Mouse (Mus musculus): Measurements from ENCODE around the gene Izumo2.

DNA sequence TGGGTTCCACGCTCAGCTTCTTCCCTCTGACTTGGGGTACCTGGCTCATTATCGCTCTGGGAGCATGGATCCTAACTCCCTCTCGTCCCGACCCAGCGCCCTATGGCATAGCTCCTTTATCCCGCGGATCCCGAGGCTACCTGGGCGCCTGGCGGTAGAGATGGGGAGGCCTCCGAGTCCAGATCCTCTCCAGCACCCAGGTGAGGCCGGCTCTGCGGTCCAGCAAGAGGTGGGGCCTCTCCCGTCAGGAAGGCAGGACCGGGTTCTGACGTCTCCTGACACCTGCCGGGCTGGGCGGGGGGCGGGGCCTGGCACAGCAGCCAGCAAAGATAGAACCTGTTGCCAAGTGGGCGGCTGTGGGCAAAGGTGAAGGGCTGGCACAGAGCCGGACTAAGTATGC lies 39.4 kb upstream of the Izumo2 start:
- no peak for TF ChIP-seq MAX (IDR thresholded peaks at IDR 0.05; ENCODE audit: low read length)
- no peak for TF ChIP-seq TCF12 (IDR thresholded peaks at IDR 0.05; ENCODE audit: low read depth, low read length)
- no peak for TF ChIP-seq POLR2A (IDR thresholded peaks at IDR 0.05; ENCODE audit: low read depth, low read length)
